Mouse (Mus musculus) G1E (cell line): ENCODE measurements around the gene Nubpl.

Experiments
- CTCF ChIP-seq: IDR thresholded peaks from 2 replicates; pipeline ENCODE4 v1.5.1; 2012; ENCODE audit warnings: low read depth, low read length, inconsistent platforms, mixed read lengths
- GATA1 ChIP-seq: IDR thresholded peaks from 2 replicates; pipeline ENCODE4 v1.6.1; 2012; ENCODE audit warnings: borderline replicate concordance, low read length, inconsistent platforms, mixed read lengths
- GATA2 ChIP-seq: IDR thresholded peaks from 2 replicates; pipeline ENCODE4 v1.6.1; 2012; ENCODE audit warnings: low read depth, low read length, inconsistent platforms, borderline replicate concordance
- POLR2AphosphoS5 ChIP-seq: IDR thresholded peaks from 2 replicates; pipeline ENCODE4 v1.6.1; 2012; ENCODE audit warnings: low read depth, low read length, inconsistent platforms; ENCODE audit not compliant: insufficient replicate concordance

DNA sequence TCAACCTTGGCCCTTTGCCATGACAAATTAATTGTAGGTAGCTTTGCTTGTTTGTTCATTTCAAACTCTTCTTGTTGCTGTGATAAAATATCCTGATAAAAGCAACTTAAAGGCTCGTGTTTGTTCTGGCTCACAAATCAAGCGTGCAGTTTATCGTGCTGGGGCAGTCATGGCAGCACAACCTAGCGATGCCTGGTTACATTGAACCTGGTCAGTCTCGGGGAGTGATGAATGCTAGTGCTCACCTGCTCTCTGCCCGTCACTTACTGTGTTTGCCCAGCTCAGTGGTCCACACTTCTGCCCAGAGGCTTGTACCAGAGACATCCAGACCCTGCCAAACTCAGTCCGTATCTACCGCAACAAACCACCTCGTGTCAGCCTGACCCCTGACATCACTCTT, 149.9 kb downstream of the Nubpl start:
- TF ChIP-seq POLR2AphosphoS5 (no peak), CTCF (no peak), GATA2 (no peak), GATA1 (no peak)
